Mouse (Mus musculus) embryonic facial prominence, embryonic 10.5 days (tissue): ENCODE data around the gene Pappa2. TPM values are rescaled to one million over a fixed set of nuclear protein-coding genes. Genes with fewer than 3 reads are reported as not detected.

Experiments
- DNase-seq: peaks from one replicate; pipeline ENCODE4 v3.0.0-alpha.2; 2017; ENCODE audit warnings: low spot score
- H3K27ac ChIP-seq: fragments of 300-500 bp; sonication (generic); replicated peaks from 2 replicates; pipeline ENCODE4 v1.5.1; 2016; ENCODE audit warnings: mild to moderate bottlenecking
- H3K27me3 ChIP-seq: fragments of 300-500 bp; sonication (generic); replicated peaks from 2 replicates; pipeline ENCODE4 v1.6.1; 2016; ENCODE audit warnings: low read depth, mild to moderate bottlenecking; ENCODE audit not compliant: poor library complexity, severe bottlenecking
- H3K36me3 ChIP-seq: fragments of 300-500 bp; sonication (generic); replicated peaks from 2 replicates; pipeline ENCODE4 v1.6.1; 2016; ENCODE audit warnings: mild to moderate bottlenecking, moderate library complexity
- H3K4me1 ChIP-seq: fragments of 300-500 bp; sonication (generic); 2 replicates; pipeline ENCODE4 v1.6.1; 2016
- H3K4me3 ChIP-seq: fragments of 300-500 bp; sonication (generic); 2 replicates; pipeline ENCODE4 v1.5.1; 2016; ENCODE audit warnings: mild to moderate bottlenecking, moderate library complexity
- H3K9me3 ChIP-seq: fragments of 300-500 bp; sonication (generic); 2 replicates; pipeline ENCODE4 v1.6.1; 2016; ENCODE audit warnings: mild to moderate bottlenecking
- WGBS: fragments of 180-500 bp; shearing (Covaris S2); methylation state at CpG from one replicate; pipeline ENCODE4 v1.1.7; 2016; 5-methylcytosine and 5-hydroxymethylcytosine counted together
- polyA plus RNA-seq: library from polyadenylated mRNA; unstranded; fragments of >200 nt; fragmentation: Nextera tagmentation; extraction: Ambion mirVana; gene quantifications from 2 replicates; pipeline ENCODE4 v1.2.1, GENCODE M21; 2016

The Pappa2 gene
- polyA plus RNA-seq: 0.92 and 1.5 TPM in 2 replicates

DNA sequence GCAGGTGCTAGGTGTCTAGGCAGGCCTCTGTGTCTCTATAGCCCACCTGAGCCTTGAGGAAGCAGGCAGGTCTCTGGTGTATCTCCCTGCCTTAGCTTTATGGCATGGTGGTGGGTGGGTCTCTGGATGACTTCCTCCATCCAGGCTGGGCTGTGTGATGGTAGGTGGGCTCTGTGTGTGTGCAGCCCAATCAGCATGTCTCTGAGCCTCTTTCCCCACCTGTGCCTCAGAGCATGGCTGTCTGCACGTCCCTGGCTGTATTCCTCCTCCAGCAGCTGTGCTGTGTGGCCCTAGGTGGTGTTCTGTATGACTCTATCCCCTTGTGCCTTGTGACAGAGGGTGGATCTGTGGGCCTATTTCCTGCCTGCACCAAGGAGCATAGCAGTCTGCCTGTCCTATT, at the start of gene Pappa2:
TSS of gene Pappa2 (minus strand) at position 101 of the 400 bp plus-strand sequence.
- H3K9me3 ChIP-seq: no peaks in the 10 kb centered on the region
- no peak within 1 kb of the TSS for H3K27ac ChIP-seq
- no peak within 1 kb of the TSS for H3K4me3 ChIP-seq
- no peaks in the 10 kb centered on the region for H3K36me3 ChIP-seq
- no peak for DNase-seq
- H3K4me1 ChIP-seq: no peaks in the 10 kb centered on the region
- no peaks in the 10 kb centered on the region for H3K27me3 ChIP-seq
- WGBS: 50% methylated on average over 1 of the region's 1 CpGs

GRCm38 (mm10) chr1:159029106-159029505, 48.8 kb upstream of the Pappa2 start:
- no peaks in the 10 kb centered on the region for H3K27me3 ChIP-seq
- H3K4me3 ChIP-seq: no peak overlapping the region
- DNase-seq: no peak
- H3K4me1 ChIP-seq: no peaks in the 10 kb centered on the region
- 94% methylated on average over 2 of the region's 2 CpGs for WGBS
- H3K36me3 ChIP-seq: no peaks in the 10 kb centered on the region
- no peaks in the 10 kb centered on the region for H3K9me3 ChIP-seq
- no peak overlapping the region for H3K27ac ChIP-seq

- WGBS: 86% methylated on average over 5 of the region's 5 CpGs
- no peak for DNase-seq
- Histone ChIP-seq H3K27me3 (no peaks in the 10 kb centered on the region), H3K27ac (no peak overlapping the region), H3K9me3 (no peaks in the 10 kb centered on the region), H3K36me3 (no peaks in the 10 kb centered on the region), H3K4me1 (no peaks in the 10 kb centered on the region), H3K4me3 (no peak overlapping the region)
Observed at GRCm38 (mm10) chr1:159014940-159015660, 34.8 kb upstream of the Pappa2 start.

DNA sequence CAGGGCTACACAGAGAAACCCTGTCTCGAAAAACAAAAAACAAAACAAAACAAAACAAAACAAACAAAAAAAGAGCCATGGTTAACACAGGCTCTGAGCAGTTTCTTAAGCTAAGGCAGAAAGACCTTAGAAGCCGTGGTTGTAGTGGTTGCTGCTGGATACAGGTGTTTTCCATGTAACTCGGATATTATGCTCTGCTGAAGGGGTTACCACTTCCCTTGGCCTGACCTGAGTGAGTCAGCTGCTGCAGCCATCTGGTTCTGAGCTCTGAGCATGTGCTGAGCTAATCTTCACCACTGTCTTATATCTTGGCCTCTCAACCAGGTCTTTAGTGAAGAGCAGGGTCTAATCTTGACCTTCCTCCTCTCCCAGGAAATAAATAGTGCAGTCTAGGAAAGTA, 6.8 kb upstream of the Pappa2 start:
- WGBS: 80% methylated on average over 3 of the region's 3 CpGs
- no peak overlapping the region for H3K4me3 ChIP-seq
- DNase-seq: no peak

DNA sequence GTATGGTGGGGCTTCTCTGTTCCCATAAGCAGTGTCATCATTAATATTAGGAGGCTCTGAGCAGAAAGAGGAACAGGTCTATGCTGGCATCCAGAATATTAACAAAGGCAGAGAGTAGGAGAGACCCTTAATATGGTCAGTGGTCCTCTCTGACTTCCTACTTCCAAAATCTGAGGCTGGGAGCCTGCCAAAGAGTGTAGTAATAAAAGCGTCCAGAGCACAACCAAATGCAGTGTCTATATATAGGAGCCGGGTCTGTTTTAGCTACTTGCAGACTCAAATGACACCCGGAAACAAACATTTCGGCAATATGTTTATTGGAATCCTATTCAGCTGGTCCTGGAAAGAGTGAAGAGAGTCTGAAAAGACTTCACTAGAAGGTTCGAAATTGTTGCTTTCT, 17.9 kb downstream of the Pappa2 start:
- WGBS: 88% methylated on average over 5 of the region's 5 CpGs
- H3K27me3 ChIP-seq: peaks cover 16% of the 10 kb centered on the region; the same call in 1 of the 2 replicates
- H3K4me3 ChIP-seq: no peak overlapping the region

More for the DNA sequence above, 6.8 kb upstream of the Pappa2 start:
- no peak overlapping the region for H3K27ac ChIP-seq
- H3K4me1 ChIP-seq: no peaks in the 10 kb centered on the region
- H3K36me3 ChIP-seq: no peaks in the 10 kb centered on the region
- no peaks in the 10 kb centered on the region for H3K9me3 ChIP-seq
- no peaks in the 10 kb centered on the region for H3K27me3 ChIP-seq

GRCm38 (mm10) chr1:158960984-158961383, 19.3 kb downstream of the Pappa2 start:
- no peak for DNase-seq
- no peaks in the 10 kb centered on the region for H3K36me3 ChIP-seq
- 0 out of 2 replicates have a peak overlapping the region, but pooled peaks have one; percentile 4 for H3K27ac ChIP-seq
- no peak overlapping the region for H3K4me3 ChIP-seq
- H3K27me3 ChIP-seq: peaks cover 21% of the 10 kb centered on the region; the same call in 1 of the 2 replicates
- WGBS: 39% methylated on average over 4 of the region's 4 CpGs
- H3K4me1 ChIP-seq: peaks cover 30% of the 10 kb centered on the region
- H3K9me3 ChIP-seq: no peaks in the 10 kb centered on the region

More for the DNA sequence above, 17.9 kb downstream of the Pappa2 start:
- no peak for DNase-seq
- peaks cover 30% of the 10 kb centered on the region for H3K4me1 ChIP-seq
- H3K36me3 ChIP-seq: no peaks in the 10 kb centered on the region
- no peak overlapping the region for H3K27ac ChIP-seq
- H3K9me3 ChIP-seq: no peaks in the 10 kb centered on the region

DNA sequence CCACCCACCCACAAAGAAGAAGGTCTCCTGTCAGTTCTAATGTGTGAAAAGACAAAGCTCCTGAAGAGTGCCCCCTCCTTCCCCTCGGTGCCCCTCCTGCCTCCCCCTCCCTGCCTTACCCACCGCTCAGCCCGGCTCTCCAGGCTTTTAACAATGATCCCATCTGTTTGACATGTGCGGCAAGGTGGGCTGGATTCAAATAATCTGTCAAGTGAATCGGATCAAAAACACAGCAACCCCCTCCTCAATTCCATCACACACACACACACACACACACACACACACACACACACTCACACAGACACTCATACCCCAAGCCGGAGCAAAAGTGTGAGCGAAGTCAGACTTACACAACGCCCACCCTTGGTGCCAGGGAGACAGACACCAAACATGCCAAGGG, 19.7 kb downstream of the Pappa2 start:
- WGBS: 22% methylated on average over 8 of the region's 8 CpGs
- Histone ChIP-seq H3K27ac (0 out of 2 replicates have a peak overlapping the region, but pooled peaks have one; percentile 4), H3K4me1 (peaks cover 30% of the 10 kb centered on the region), H3K4me3 (peak overlapping the region; percentile 30; the same call in 1 of the 2 replicates), H3K36me3 (no peaks in the 10 kb centered on the region), H3K9me3 (no peaks in the 10 kb centered on the region), H3K27me3 (peaks cover 21% of the 10 kb centered on the region; the same call in 1 of the 2 replicates)
- peak; percentile 37 for DNase-seq

- no peak overlapping the region for H3K27ac ChIP-seq
- H3K36me3 ChIP-seq: no peaks in the 10 kb centered on the region
- H3K9me3 ChIP-seq: no peaks in the 10 kb centered on the region
- 89% methylated on average over 7 of the region's 7 CpGs for WGBS
- peaks cover 12% of the 10 kb centered on the region; the same call in 1 of the 2 replicates for H3K27me3 ChIP-seq
- no peak overlapping the region for H3K4me3 ChIP-seq
- no peak for DNase-seq
- H3K4me1 ChIP-seq: peaks cover 41% of the 10 kb centered on the region
Observed at GRCm38 (mm10) chr1:158956361-158956760, 23.9 kb downstream of the Pappa2 start.

- Histone ChIP-seq H3K27me3 (peaks cover 9% of the 10 kb centered on the region; the same call in 1 of the 2 replicates), H3K4me1 (peaks cover 25% of the 10 kb centered on the region), H3K36me3 (no peaks in the 10 kb centered on the region), H3K27ac (no peak overlapping the region), H3K4me3 (no peak overlapping the region), H3K9me3 (no peaks in the 10 kb centered on the region)
- 73% methylated on average over 6 of the region's 6 CpGs for WGBS
- no peak for DNase-seq
Observed at GRCm38 (mm10) chr1:158954785-158955184, 25.5 kb downstream of the Pappa2 start.

DNA sequence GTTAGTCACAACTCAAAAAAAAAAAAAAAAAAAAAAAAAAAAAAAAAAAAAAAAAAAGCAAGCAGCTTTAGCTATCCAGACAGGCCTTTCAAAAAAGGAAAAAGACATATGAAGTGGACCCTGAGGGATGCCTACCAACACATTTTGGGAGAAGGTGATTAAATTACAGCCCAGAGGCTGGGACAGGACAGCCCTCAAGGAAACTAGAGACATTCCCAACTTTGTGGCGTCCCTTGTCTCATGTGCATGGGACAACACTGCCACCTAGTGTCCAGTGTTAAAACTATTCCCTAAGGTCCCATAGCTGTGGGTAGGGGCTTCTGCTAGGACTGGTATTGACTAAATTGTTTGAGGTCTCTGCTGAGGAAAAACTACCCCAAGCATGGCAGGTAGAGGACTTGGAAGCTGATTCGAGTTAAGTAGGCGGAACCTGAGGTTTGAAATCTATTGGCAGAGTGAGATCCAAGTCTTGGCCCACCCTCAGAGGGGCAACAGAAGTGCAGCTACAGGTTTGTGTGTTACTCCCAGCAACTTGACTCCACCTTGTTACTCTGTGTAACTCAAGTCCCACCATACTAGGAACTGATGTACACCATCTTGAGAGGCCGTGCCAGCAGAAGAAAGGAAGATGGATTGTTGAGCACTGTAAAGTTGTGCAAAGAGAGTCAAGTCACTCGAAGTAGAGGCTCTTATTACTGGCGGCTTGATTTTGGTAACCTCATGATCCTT, 26.6 kb downstream of the Pappa2 start:
- Histone ChIP-seq H3K9me3 (no peaks in the 10 kb centered on the region), H3K36me3 (no peaks in the 10 kb centered on the region), H3K27me3 (peaks cover 5% of the 10 kb centered on the region; the same call in 1 of the 2 replicates), H3K27ac (no peak overlapping the region), H3K4me3 (no peak overlapping the region), H3K4me1 (peaks cover 19% of the 10 kb centered on the region)
- DNase-seq: peak; percentile 75
- 42% methylated on average over 6 of the region's 6 CpGs for WGBS

DNA sequence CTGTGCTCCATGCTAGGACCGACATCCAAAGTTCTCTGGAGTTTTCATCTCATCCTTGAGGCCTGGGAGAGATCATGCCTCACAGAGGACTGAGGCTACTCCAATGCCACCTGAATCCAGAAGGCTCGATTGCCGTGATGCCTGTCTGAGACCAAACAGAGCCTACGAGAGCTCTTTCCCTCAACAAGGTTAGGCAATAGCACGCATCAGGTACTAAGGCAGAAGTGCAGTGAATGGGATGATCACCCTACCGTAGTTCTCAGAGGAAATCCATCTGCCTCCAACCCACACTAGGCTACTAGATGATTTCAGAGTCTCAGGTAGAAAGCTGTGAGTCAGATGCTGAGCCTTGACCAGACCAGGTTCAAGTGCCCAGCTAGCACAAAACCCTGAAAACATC, 31.2 kb downstream of the Pappa2 start:
- Histone ChIP-seq H3K36me3 (no peaks in the 10 kb centered on the region), H3K27ac (no peak overlapping the region), H3K4me3 (no peak overlapping the region), H3K4me1 (peaks cover 17% of the 10 kb centered on the region), H3K27me3 (no peaks in the 10 kb centered on the region; the same call in 1 of the 2 replicates), H3K9me3 (no peaks in the 10 kb centered on the region)
- DNase-seq: no peak
- 91% methylated on average over 6 of the region's 6 CpGs for WGBS

DNA sequence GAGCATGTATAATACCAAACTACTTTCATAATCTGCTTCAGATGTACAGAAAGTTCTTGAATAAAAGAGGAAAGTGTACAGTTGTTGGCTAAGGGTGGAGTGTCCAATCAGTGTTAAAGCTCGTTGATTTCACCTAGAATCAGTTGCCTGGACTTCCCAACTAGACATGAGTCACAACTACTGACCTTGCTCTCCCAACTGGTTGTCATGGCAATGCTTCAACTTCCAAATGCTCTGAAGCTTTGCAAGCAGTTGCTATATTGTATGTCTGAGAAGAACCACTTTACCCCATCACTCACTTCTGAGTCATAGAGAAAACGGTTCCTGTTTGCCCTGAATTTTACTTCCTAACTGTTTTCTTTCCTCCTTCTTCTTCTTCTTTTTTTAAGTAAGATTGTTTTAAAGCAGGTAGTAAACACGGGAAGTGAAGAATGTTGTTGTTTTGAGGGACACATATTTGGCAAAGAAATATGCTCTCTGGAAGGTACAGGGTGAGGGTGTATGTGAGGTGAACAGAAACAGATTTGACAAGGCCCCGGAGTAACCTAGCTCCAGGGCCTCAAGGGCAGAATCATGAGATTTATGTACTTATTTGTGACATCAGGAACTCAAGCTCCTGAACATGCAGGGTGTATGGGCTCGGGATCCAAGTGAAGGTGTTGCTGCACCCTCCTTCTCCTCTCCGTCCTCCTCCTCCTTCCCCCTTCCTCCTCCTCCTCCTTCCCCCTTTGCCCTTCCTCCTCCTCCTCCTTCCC, 32.1 kb downstream of the Pappa2 start:
- Histone ChIP-seq H3K27ac (no peak overlapping the region), H3K4me3 (no peak overlapping the region), H3K4me1 (peaks cover 12% of the 10 kb centered on the region), H3K9me3 (no peaks in the 10 kb centered on the region), H3K27me3 (no peaks in the 10 kb centered on the region), H3K36me3 (no peaks in the 10 kb centered on the region)
- 70% methylated on average over 6 of the region's 6 CpGs for WGBS
- DNase-seq: no peak
